Mouse (Mus musculus) CH12.LX (cell line): ENCODE measurements around the gene Zfp383. TPM values are rescaled to one million over a fixed set of nuclear protein-coding genes. Genes with fewer than 3 reads are reported as not detected.

Source experiments
- DNase-seq: peaks from one replicate; pipeline ENCODE4 v3.0.0-alpha.2; 2013; ENCODE audit errors: extremely low read depth
- H3K27ac ChIP-seq: 2 replicates; pipeline ENCODE4 v1.5.1; 2012; ENCODE audit warnings: low read depth, mild to moderate bottlenecking, control low read depth, moderate library complexity; ENCODE audit not compliant: insufficient read depth
- H3K27me3 ChIP-seq: replicated peaks from 2 replicates; pipeline ENCODE3; 2012; ENCODE audit warnings: inconsistent platforms
- H3K36me3 ChIP-seq, 2 experiments: replicated peaks in 1 of 2; 2 replicates each; pipeline versions ENCODE3 to v1.6.1; 2012; ENCODE audit warnings: inconsistent platforms in 1 of 2, low read length in 1 of 2, mild to moderate bottlenecking in 1 of 2, mixed read lengths in 1 of 2, moderate library complexity in 1 of 2; ENCODE audit not compliant: control insufficient read depth in 1 of 2, insufficient read depth in 1 of 2
- H3K4me1 ChIP-seq, 2 experiments: 2 replicates each; pipeline ENCODE4 v1.6.1; 2012; ENCODE audit warnings: inconsistent platforms in 1 of 2, moderate library complexity in 1 of 2; ENCODE audit not compliant: insufficient read depth in 2 of 2, control insufficient read depth in 1 of 2
- H3K4me2 ChIP-seq: 2 replicates; pipeline ENCODE4 v1.6.1; 2012; ENCODE audit warnings: low read depth, mild to moderate bottlenecking, control low read depth; ENCODE audit not compliant: poor library complexity, insufficient read depth, severe bottlenecking
- H3K4me3 ChIP-seq, 3 experiments: fragments of 150-350 bp in 1 of 3; sonication (generic) in 1 of 3; replicated peaks in 1 of 3; 2 replicates each; pipeline versions ENCODE3 to v1.5.1; 2011 to 2012; ENCODE audit warnings: low read depth in 2 of 3, low read length in 2 of 3, mild to moderate bottlenecking in 2 of 3, moderate library complexity in 2 of 3, control low read depth in 1 of 3, improper control_type of control experiment in 1 of 3, inconsistent platforms in 1 of 3, mixed read lengths in 1 of 3; ENCODE audit not compliant: poor library complexity in 1 of 3
- H3K79me2 ChIP-seq: replicated peaks from 2 replicates; pipeline ENCODE4 v1.6.1; 2012; ENCODE audit warnings: mild to moderate bottlenecking, moderate library complexity; ENCODE audit not compliant: control insufficient read depth, poor library complexity, insufficient read depth, severe bottlenecking; ENCODE audit errors: extremely low read depth
- H3K9ac ChIP-seq: 2 replicates; pipeline ENCODE4 v1.6.1; 2012; ENCODE audit warnings: low read depth, mild to moderate bottlenecking, control low read depth, moderate library complexity; ENCODE audit not compliant: insufficient read depth
- H3K9me3 ChIP-seq: replicated peaks from 2 replicates; pipeline ENCODE3; 2012; ENCODE audit warnings: low read length, inconsistent platforms, mixed read lengths
- CHD1 ChIP-seq: IDR thresholded peaks from 2 replicates; pipeline ENCODE4 v1.6.1; 2012; ENCODE audit warnings: low read depth, low read length, improper control_type of control experiment, inconsistent platforms
- E2F4 ChIP-seq: IDR thresholded peaks from 2 replicates; pipeline ENCODE4 v1.6.1; 2011; ENCODE audit warnings: low read depth, low read length, improper control_type of control experiment; ENCODE audit not compliant: insufficient replicate concordance
- ELF1 ChIP-seq: IDR thresholded peaks from 2 replicates; pipeline ENCODE4 v1.6.1; 2014; ENCODE audit warnings: low read depth, mild to moderate bottlenecking, inconsistent platforms, low read length, improper control_type of control experiment
- ETS1 ChIP-seq: conservative IDR thresholded peaks from 2 replicates; pipeline ENCODE4 v1.6.1; 2012; ENCODE audit warnings: low read depth, mild to moderate bottlenecking, inconsistent platforms, low read length, improper control_type of control experiment, moderate library complexity
- IRF4 ChIP-seq: IDR thresholded peaks from 2 replicates; pipeline ENCODE4 v1.6.1; 2014; ENCODE audit warnings: low read depth, mild to moderate bottlenecking, inconsistent platforms, low read length, improper control_type of control experiment
- JUND ChIP-seq: conservative IDR thresholded peaks from 2 replicates; pipeline ENCODE4 v1.6.1; 2011; ENCODE audit warnings: low read depth, low read length, improper control_type of control experiment
- MAFK ChIP-seq: IDR thresholded peaks from 2 replicates; pipeline ENCODE4 v1.6.1; 2011; ENCODE audit warnings: low read length, improper control_type of control experiment; ENCODE audit not compliant: insufficient replicate concordance
- MAX ChIP-seq: IDR thresholded peaks from 2 replicates; pipeline ENCODE4 v1.6.1; 2011; ENCODE audit warnings: low read length, improper control_type of control experiment
- MEF2A ChIP-seq: IDR thresholded peaks from 2 replicates; pipeline ENCODE4 v1.6.1; 2014; ENCODE audit warnings: low read depth, mild to moderate bottlenecking, inconsistent platforms, low read length, improper control_type of control experiment, borderline replicate concordance
- MXI1 ChIP-seq: IDR thresholded peaks from 2 replicates; pipeline ENCODE4 v1.6.1; 2011; ENCODE audit warnings: mild to moderate bottlenecking, low read depth, low read length, improper control_type of control experiment
- MYC ChIP-seq: IDR thresholded peaks from 2 replicates; pipeline ENCODE4 v1.6.1; 2011; ENCODE audit warnings: low read depth, mild to moderate bottlenecking, improper control_type of control experiment, low read length
- NRF1 ChIP-seq: IDR thresholded peaks from 2 replicates; pipeline ENCODE4 v1.6.1; 2014; ENCODE audit warnings: low read depth, mild to moderate bottlenecking, inconsistent platforms, low read length, improper control_type of control experiment, moderate library complexity
- PAX5 ChIP-seq: IDR thresholded peaks from 2 replicates; pipeline ENCODE4 v1.6.1; 2012; ENCODE audit warnings: low read length, inconsistent platforms, mixed read lengths
- POLR2AphosphoS2 ChIP-seq: IDR thresholded peaks from 2 replicates; pipeline ENCODE4 v1.6.1; 2011; ENCODE audit warnings: low read depth, low read length, improper control_type of control experiment
- SMC3 ChIP-seq: IDR thresholded peaks from 2 replicates; pipeline ENCODE4 v1.6.1; 2011; ENCODE audit warnings: low read depth, low read length, improper control_type of control experiment
- TCF12 ChIP-seq: IDR thresholded peaks from 2 replicates; pipeline ENCODE4 v1.6.1; 2014; ENCODE audit warnings: low read depth, mild to moderate bottlenecking, inconsistent platforms, low read length, improper control_type of control experiment
- UBTF ChIP-seq: IDR thresholded peaks from 2 replicates; pipeline ENCODE4 v1.6.1; 2012; ENCODE audit warnings: low read depth, mild to moderate bottlenecking, inconsistent platforms, low read length, improper control_type of control experiment, moderate library complexity
- USF1 ChIP-seq: IDR thresholded peaks from 2 replicates; pipeline ENCODE4 v1.6.1; 2014; ENCODE audit warnings: low read depth, mild to moderate bottlenecking, inconsistent platforms, low read length, improper control_type of control experiment
- USF2 ChIP-seq: conservative IDR thresholded peaks from 2 replicates; pipeline ENCODE4 v1.6.1; 2011; ENCODE audit warnings: low read depth, low read length, improper control_type of control experiment
- ZC3H11A ChIP-seq: IDR thresholded peaks from 2 replicates; pipeline ENCODE4 v1.6.1; 2012; ENCODE audit warnings: low read depth, mild to moderate bottlenecking, inconsistent platforms, low read length, improper control_type of control experiment
- ZMIZ1 ChIP-seq: IDR thresholded peaks from 2 replicates; pipeline ENCODE4 v1.6.1; 2012; ENCODE audit warnings: low read depth, mild to moderate bottlenecking, inconsistent platforms, low read length, improper control_type of control experiment
- dilution Hi-C: fragments of 300-500 bp; cut with MboI; formaldehyde crosslinking; loops from 2 replicates; pipeline ENCODE4 v1.14.3; 2020; ENCODE audit warnings: low sequenced_read_pairs; ENCODE audit not compliant: extremely low pct_unique_long_range_greater_than_20kb, extremely low pct_ligation_motif_present
- in situ Hi-C: fragments of 300-500 bp; cut with MboI; formaldehyde crosslinking; loops from 3 replicates; pipeline ENCODE4 v1.14.3; 2019; ENCODE audit warnings: low sequenced_read_pairs, low pct_ligation_motif_present, low pct_unique_long_range_greater_than_20kb, mixed read lengths
- polyA plus RNA-seq: library from polyadenylated mRNA; unstranded; fragments of >175 nt; gene quantifications from 2 replicates; pipeline ENCODE4 v1.2.1, GENCODE M21; 2012; ENCODE audit warnings: low read depth; ENCODE audit not compliant: insufficient read length
- total RNA-seq, 2 experiments: library from RNA; depleted of rRNA; stranded (reverse); fragments of 300-350 nt in 1 of 2; fragments of >200 nt in 1 of 2; gene quantifications; 2 replicates each; pipeline ENCODE4 v1.2.3; 2012 to 2014

Gene Zfp383
- total and polyA plus RNA-seq, 3 experiments = 2.7 to 3.9 (median 3.5) TPM

- H3K9me3 ChIP-seq = peaks cover 58% of the 10 kb centered on the region
- H3K27ac ChIP-seq = no peak overlapping the region
- H3K4me2 ChIP-seq = no peak overlapping the region
- dilution Hi-C loops = no loop called here
- no peak overlapping the region for H3K9ac ChIP-seq
- no peak for DNase-seq
- no peaks in the 10 kb centered on the region for H3K27me3 ChIP-seq
- no peak for TF ChIP-seq SMC3
- TF ChIP-seq USF1 = no peak
- no peak for TF ChIP-seq CHD1
- no peak for TF ChIP-seq ZMIZ1
- TF ChIP-seq ZC3H11A = no peak
- no peak for TF ChIP-seq E2F4
- TF ChIP-seq USF2 = no peak
- TF ChIP-seq NRF1 = no peak
- TF ChIP-seq JUND = no peak
- no peak for TF ChIP-seq IRF4
- TF ChIP-seq ELF1 = no peak
- no peak for TF ChIP-seq PAX5
- no peak for TF ChIP-seq UBTF
- no peak for TF ChIP-seq TCF12
- no peak for TF ChIP-seq MXI1
- no peak for TF ChIP-seq MEF2A
- TF ChIP-seq MAX = no peak
- TF ChIP-seq MYC = no peak
- TF ChIP-seq MAFK = no peak
- TF ChIP-seq, all 38 proteins: peak for 0
- Histone ChIP-seq H3K79me2 (no peaks in the 10 kb centered on the region), H3K4me1 (no peaks in the 10 kb centered on the region), H3K36me3 (peaks cover 27 to 55% of the 10 kb centered on the region in 2 experiments), H3K4me3 (no peak overlapping the region)
- in situ Hi-C loops = no loop called here
Observed at GRCm38 (mm10) chr7:29890501-29890900, 17.5 kb upstream of the Zfp383 start.

GRCm38 (mm10) chr7:29892756-29893155 lies 15.3 kb upstream of the Zfp383 start:
- peaks cover 51% of the 10 kb centered on the region for H3K9me3 ChIP-seq

More at GRCm38 (mm10) chr7:29892756-29893155, 15.3 kb upstream of the Zfp383 start:
- Histone ChIP-seq H3K4me1 (no peaks in the 10 kb centered on the region), H3K36me3 (peaks cover 39 to 73% of the 10 kb centered on the region in 2 experiments), H3K27me3 (no peaks in the 10 kb centered on the region), H3K4me2 (no peak overlapping the region), H3K9ac (no peak overlapping the region), H3K4me3 (no peak overlapping the region), H3K27ac (no peak overlapping the region), H3K79me2 (no peaks in the 10 kb centered on the region)
- in situ Hi-C loops = no loop called here
- dilution Hi-C loops = no loop called here
- TF ChIP-seq POLR2AphosphoS2 = no peak
- TF ChIP-seq MXI1 = no peak
- no peak for TF ChIP-seq ETS1
- no peak for DNase-seq
